Mouse (Mus musculus): ENCODE results near the gene Pinlyp. TPM values are rescaled to one million over a fixed set of nuclear protein-coding genes. Genes with fewer than 3 reads are reported as not detected.

Gene Pinlyp
- polyA plus RNA-seq, 1 experiment from 2014 or later: 0.28 TPM

DNA sequence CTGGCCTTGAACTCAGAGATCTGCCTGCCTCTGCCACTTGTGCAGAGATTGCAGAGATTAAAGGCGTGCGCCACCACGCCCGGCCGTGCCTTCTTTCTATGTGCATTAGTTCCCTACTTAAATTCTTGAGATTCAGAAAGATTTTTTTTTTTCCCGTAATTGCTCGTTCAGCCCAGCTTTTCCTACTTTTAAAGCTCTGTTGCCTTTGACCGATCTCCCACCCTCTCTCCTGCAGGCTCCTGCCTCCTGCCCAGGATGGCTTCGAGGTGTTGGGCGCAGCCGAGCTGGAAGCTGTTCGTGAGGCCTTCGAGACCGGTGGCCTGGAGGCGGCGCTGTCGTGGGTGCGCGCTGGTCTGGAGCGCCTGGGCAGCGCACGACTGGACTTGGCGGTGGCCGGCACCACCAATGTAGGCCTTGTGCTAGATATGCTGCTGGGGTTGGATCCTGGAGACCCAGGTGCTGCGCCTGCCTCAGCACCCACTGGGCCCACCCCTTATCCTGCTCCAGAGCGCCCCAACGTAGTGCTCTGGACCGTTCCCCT, 12.8 kb downstream of the Pinlyp start:
- 65% methylated on average over 28 of the region's 28 CpGs for WGBS
- Histone ChIP-seq H3K4me3 (ENCODE audit: low read depth, low read length) (no peak overlapping the region), H3K9ac (ENCODE audit: low read length) (peak overlapping the region; percentile 32; the same call in 1 of the 2 replicates), H3K27ac (ENCODE audit: low read depth, low read length) (no peak overlapping the region), H3K9me3 (replicated peaks; ENCODE audit: control insufficient read depth, low read length) (no peaks in the 10 kb centered on the region), H3K4me2 (ENCODE audit: low read length) (no peak overlapping the region), H3K27me3 (replicated peaks; ENCODE audit: control insufficient read depth, insufficient read depth, low read length) (no peaks in the 10 kb centered on the region), H3K4me1 (ENCODE audit: control insufficient read depth, insufficient read depth, low read length) (peaks cover 18% of the 10 kb centered on the region), H3K36me3 (ENCODE audit: control insufficient read depth, insufficient read depth, low read length) (peaks cover 38% of the 10 kb centered on the region)
- ATAC-seq (no peak), DNase-seq (ENCODE audit: low spot score) (no peak)

DNA sequence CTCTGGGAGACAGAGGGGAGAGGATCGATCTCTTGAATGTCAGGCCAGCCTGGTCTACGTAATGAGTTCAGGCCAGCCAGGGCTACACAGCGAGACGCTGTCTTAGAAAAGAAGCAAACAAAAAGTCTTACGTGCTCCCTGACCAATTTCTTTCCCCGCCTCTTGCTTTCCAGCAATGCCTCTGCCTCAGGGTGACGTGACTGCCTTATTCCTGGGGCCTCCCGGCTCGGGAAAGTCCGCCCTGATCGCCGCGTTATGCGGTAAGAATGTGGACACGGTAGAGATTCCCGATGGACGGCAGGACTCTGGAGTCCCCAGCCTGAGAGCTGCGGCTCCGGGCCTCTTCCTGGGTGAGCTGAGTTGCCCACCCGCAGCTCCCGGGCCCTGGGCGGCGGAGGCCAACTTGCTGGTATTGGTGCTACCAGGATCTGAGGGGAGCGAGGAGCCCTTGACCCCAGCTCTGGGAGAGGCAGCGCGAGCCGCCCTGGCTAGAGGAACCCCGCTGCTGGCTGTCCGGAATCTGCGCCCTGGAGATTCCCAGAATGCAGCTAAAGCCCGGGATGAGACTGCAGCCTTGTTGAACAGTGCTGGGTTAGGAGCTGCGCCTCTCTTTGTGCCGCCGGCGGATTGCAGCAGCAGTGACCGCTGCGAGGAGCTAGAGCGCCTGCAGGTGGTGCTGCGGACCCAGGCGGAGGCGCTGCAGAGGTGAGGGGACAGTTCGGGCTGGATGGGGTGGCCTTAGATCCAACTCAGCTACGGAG, 14.5 kb downstream of the Pinlyp start:
- Histone ChIP-seq H3K4me2 (ENCODE audit: low read length) (peak overlapping the region; percentile 92), H3K36me3 (ENCODE audit: control insufficient read depth, insufficient read depth, low read length) (peaks cover 36% of the 10 kb centered on the region), H3K9ac (ENCODE audit: low read length) (peak overlapping the region; percentile 96), H3K4me3 (ENCODE audit: low read depth, low read length) (peak overlapping the region; percentile 75), H3K9me3 (replicated peaks; ENCODE audit: control insufficient read depth, low read length) (no peaks in the 10 kb centered on the region), H3K27me3 (replicated peaks; ENCODE audit: control insufficient read depth, insufficient read depth, low read length) (no peaks in the 10 kb centered on the region), H3K4me1 (ENCODE audit: control insufficient read depth, insufficient read depth, low read length) (peaks cover 18% of the 10 kb centered on the region), H3K27ac (ENCODE audit: low read depth, low read length) (peak overlapping the region; percentile 90)
- DNase-seq (ENCODE audit: low spot score): peak; percentile 84
- WGBS: under 1% methylated on average over 43 of the region's 43 CpGs
- peak; percentile 65 for ATAC-seq

DNA sequence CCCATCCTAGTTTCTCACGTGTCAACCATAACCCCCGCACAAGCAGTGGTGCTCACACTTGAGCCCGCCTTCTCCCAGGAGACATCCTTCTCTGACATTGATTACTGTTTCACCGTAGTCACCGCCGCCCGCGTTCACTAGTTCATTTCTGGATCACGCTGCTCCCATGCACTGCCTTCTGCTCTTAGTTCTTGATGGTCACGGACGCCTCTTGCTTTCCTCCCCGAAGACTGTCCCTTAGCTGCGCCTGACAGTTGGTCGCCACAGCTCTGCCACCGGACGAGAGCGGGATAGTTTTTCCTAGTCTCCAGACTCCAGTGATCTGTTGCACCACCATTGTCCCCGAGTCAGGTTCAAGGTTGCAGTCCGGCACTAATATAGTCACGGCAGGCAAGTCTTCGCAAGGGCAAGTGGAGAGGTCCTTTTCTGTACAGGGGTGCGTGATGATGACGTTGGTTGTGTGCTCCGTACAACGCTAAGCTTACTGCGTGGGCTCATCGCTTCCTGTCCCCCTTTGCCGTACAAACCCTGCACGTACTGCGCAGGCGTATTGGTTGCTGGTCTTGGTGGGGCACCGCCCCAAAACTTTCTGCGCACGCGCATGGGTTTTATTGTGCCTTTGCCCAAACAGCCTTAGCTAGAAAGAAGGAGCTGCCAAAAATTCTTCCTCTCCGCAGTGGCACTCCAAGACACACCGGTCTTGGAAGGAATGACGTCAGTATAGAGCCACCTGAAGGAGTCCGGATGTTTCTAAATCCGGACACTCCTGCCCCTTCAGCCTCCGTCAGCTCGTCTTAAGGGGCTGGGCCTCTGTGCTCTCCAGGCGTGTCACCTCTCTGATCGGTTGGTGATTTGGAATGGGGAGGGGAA, 15.6 kb downstream of the Pinlyp start, which contains the start of gene Irgq:
Gene Irgq, plus strand, starts transcription at position 628 of the 870 bp plus-strand sequence.
- Histone ChIP-seq H3K4me3 (ENCODE audit: low read depth, low read length) (peak within 1 kb of the TSS; percentile 75), H3K36me3 (ENCODE audit: control insufficient read depth, insufficient read depth, low read length) (peaks cover 25% of the 10 kb centered on the region), H3K27me3 (replicated peaks; ENCODE audit: control insufficient read depth, insufficient read depth, low read length) (no peaks in the 10 kb centered on the region), H3K9ac (ENCODE audit: low read length) (peak within 1 kb of the TSS; percentile 96), H3K4me1 (ENCODE audit: control insufficient read depth, insufficient read depth, low read length) (peaks cover 18% of the 10 kb centered on the region), H3K9me3 (replicated peaks; ENCODE audit: control insufficient read depth, low read length) (no peaks in the 10 kb centered on the region), H3K4me2 (ENCODE audit: low read length) (peak within 1 kb of the TSS; percentile 92), H3K27ac (ENCODE audit: low read depth, low read length) (peak within 1 kb of the TSS; percentile 90)
- peak; percentile 96 for ATAC-seq
- WGBS: under 1% methylated on average over 44 of the region's 44 CpGs
- DNase-seq (ENCODE audit: low spot score): peak; percentile 100

DNA sequence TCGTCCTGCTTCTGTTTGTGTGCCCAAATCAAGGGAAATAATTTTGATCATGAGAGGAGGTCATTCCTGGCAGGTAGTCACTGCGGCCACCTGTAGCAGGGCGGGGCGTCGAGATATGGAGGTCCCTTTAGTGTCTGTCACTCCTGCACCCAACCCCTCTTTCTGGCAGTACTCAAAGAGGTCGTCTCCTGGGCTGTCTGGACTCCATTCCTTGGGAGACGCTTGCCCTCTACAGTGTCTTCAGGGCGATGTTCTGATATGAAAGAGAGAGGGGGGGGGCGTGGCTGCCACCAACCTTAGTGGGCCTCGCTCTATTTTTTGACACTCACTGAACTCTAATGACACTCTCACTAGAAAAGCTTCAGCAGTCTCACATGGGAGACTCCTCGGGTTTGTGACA, 16.3 kb downstream of the Pinlyp start:
- no peak; the same call in 1 of the 2 replicates for ATAC-seq
- Histone ChIP-seq H3K4me2 (ENCODE audit: low read length) (peak overlapping the region; percentile 92), H3K4me3 (ENCODE audit: low read depth, low read length) (peak overlapping the region; percentile 75), H3K4me1 (ENCODE audit: control insufficient read depth, insufficient read depth, low read length) (peaks cover 18% of the 10 kb centered on the region), H3K36me3 (ENCODE audit: control insufficient read depth, insufficient read depth, low read length) (peaks cover 17% of the 10 kb centered on the region), H3K27ac (ENCODE audit: low read depth, low read length) (peak overlapping the region; percentile 79), H3K27me3 (replicated peaks; ENCODE audit: control insufficient read depth, insufficient read depth, low read length) (no peaks in the 10 kb centered on the region), H3K9me3 (replicated peaks; ENCODE audit: control insufficient read depth, low read length) (no peaks in the 10 kb centered on the region), H3K9ac (ENCODE audit: low read length) (peak overlapping the region; percentile 71)
- no peak for DNase-seq (ENCODE audit: low spot score)
- WGBS: 54% methylated on average over 11 of the region's 11 CpGs

DNA sequence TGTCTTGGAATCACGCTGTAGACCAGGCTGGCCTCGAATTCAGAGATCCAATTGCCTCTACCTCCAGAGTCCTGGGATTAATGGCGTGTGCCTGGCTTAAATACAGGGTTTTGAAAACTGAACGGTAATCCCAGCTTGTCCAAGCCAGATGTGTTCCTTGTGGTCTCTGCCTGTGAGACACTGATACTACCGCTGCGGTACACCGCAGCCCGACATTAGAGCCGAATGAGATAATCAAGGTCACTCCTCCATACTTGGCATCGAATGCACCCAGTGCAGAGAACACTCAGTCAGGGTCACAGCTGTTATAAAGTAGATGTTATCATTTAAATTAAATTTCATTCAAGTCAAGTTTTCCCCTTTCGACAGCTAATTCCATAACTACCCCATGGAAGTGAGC, 17.1 kb downstream of the Pinlyp start:
- no peak for DNase-seq (ENCODE audit: low spot score)
- H3K36me3 ChIP-seq (ENCODE audit: control insufficient read depth, insufficient read depth, low read length): peaks cover 10% of the 10 kb centered on the region
- no peaks in the 10 kb centered on the region for H3K9me3 ChIP-seq (replicated peaks; ENCODE audit: control insufficient read depth, low read length)
- H3K4me2 ChIP-seq (ENCODE audit: low read length): no peak overlapping the region
- no peak for ATAC-seq
- no peak overlapping the region for H3K27ac ChIP-seq (ENCODE audit: low read depth, low read length)
- H3K27me3 ChIP-seq (replicated peaks; ENCODE audit: control insufficient read depth, insufficient read depth, low read length): no peaks in the 10 kb centered on the region
- 95% methylated on average over 11 of the region's 11 CpGs for WGBS
- no peak overlapping the region for H3K4me3 ChIP-seq (ENCODE audit: low read depth, low read length)
- no peak overlapping the region for H3K9ac ChIP-seq (ENCODE audit: low read length)
- peaks cover 15% of the 10 kb centered on the region for H3K4me1 ChIP-seq (ENCODE audit: control insufficient read depth, insufficient read depth, low read length)

DNA sequence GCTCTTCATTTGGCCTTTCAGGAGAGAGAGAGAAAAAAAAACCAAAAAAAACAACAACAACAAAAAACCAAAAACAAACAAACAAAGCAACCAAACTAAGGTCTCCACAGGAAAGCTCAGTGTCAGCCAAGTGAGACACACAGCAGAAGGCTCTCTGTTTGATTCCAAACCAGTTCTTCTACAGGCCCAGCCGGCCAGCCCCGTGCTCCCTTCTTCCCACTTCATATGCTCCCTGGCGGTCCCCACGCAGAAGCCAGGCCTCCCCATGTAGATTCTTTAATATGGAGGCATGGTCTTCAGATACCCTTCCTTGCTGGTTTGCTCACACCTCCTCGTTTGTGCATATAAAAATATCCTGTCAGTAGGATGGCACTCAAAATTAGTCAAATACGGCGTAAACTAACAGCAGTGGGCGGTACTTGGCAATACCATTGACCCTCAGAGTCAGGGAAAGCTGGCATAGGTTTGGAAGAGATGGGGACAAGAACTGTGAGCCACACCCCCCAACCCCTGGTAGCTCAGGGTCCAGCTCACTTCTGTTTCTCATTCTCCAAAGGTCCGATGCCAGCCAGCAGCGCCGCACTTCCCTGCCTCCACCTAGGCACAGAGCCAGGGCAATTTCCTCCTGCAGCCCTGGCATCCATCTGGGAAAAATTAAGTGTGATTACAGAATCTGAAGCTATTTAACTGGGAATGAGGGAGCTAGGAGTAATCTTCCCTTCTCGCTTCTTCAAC, 20.1 kb downstream of the Pinlyp start:
- Histone ChIP-seq H3K9ac (ENCODE audit: low read length) (no peak overlapping the region), H3K4me3 (ENCODE audit: low read depth, low read length) (no peak overlapping the region), H3K4me1 (ENCODE audit: control insufficient read depth, insufficient read depth, low read length) (peaks cover 5% of the 10 kb centered on the region), H3K9me3 (replicated peaks; ENCODE audit: control insufficient read depth, low read length) (no peaks in the 10 kb centered on the region), H3K4me2 (ENCODE audit: low read length) (no peak overlapping the region), H3K27ac (ENCODE audit: low read depth, low read length) (no peak overlapping the region), H3K36me3 (ENCODE audit: control insufficient read depth, insufficient read depth, low read length) (0 out of 2 replicates have a peak, but pooled peaks cover 2% of the 10 kb centered on the region), H3K27me3 (replicated peaks; ENCODE audit: control insufficient read depth, insufficient read depth, low read length) (no peaks in the 10 kb centered on the region)
- ATAC-seq (no peak), DNase-seq (ENCODE audit: low spot score) (peak; percentile 33)
- WGBS: 83% methylated on average over 12 of the region's 12 CpGs

DNA sequence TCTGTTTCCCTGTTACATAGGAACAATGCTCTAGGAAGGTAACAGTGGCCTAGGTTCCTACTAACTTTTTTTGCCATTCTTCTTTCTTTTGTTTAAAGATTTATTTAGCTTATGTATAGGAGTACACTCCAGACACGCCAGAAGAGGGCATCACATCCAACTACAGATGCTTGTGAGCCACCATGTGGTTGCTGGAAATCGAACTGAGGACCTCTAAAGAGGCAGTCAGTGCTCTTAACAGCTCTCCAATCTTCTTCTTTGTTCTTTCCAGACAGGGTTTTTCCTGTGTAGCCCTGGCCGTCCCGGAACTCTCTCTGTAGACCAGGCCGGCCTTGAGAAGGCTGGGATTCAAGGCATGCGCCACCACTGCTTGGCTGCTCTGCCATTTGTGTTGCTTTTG, 20.9 kb downstream of the Pinlyp start:
- H3K27me3 ChIP-seq (replicated peaks; ENCODE audit: control insufficient read depth, insufficient read depth, low read length): no peaks in the 10 kb centered on the region
- peaks cover 5% of the 10 kb centered on the region for H3K4me1 ChIP-seq (ENCODE audit: control insufficient read depth, insufficient read depth, low read length)
- 0 out of 2 replicates have a peak, but pooled peaks cover 2% of the 10 kb centered on the region for H3K36me3 ChIP-seq (ENCODE audit: control insufficient read depth, insufficient read depth, low read length)
- DNase-seq (ENCODE audit: low spot score) (no peak), ATAC-seq (no peak)
- 87% methylated on average over 6 of the region's 6 CpGs for whole genome bisulfite sequencing
- no peak overlapping the region for H3K9ac ChIP-seq (ENCODE audit: low read length)
- H3K9me3 ChIP-seq (replicated peaks; ENCODE audit: control insufficient read depth, low read length): no peaks in the 10 kb centered on the region
- H3K4me2 ChIP-seq (ENCODE audit: low read length): no peak overlapping the region
- no peak overlapping the region for H3K4me3 ChIP-seq (ENCODE audit: low read depth, low read length)
- no peak overlapping the region for H3K27ac ChIP-seq (ENCODE audit: low read depth, low read length)

DNA sequence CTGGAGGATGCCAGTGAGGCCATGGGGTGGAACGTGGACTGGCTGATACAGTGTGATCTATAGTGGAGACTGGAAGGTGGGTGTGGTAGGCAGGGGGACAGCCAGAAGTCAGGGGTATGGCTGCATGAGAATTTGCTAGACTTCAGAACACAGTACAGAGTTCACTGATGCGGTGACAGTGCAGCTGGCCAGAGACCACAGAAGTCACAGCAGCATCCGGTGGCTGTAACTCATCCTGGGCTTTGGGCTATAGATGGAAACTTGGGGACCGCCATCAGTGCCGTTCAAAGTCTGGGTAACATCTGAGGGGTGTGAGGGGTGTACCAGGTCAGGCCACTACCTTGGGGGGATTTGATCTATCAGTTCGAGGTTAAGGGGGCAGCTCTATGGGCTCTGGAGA, 22.2 kb downstream of the Pinlyp start:
- Histone ChIP-seq H3K36me3 (ENCODE audit: control insufficient read depth, insufficient read depth, low read length) (0 out of 2 replicates have a peak, but pooled peaks cover 3% of the 10 kb centered on the region), H3K4me1 (ENCODE audit: control insufficient read depth, insufficient read depth, low read length) (no peaks in the 10 kb centered on the region), H3K27ac (ENCODE audit: low read depth, low read length) (no peak overlapping the region), H3K9ac (ENCODE audit: low read length) (no peak overlapping the region), H3K27me3 (replicated peaks; ENCODE audit: control insufficient read depth, insufficient read depth, low read length) (no peaks in the 10 kb centered on the region), H3K9me3 (replicated peaks; ENCODE audit: control insufficient read depth, low read length) (no peaks in the 10 kb centered on the region), H3K4me3 (ENCODE audit: low read depth, low read length) (no peak overlapping the region), H3K4me2 (ENCODE audit: low read length) (no peak overlapping the region)
- ATAC-seq (no peak), DNase-seq (ENCODE audit: low spot score) (no peak)
- 87% methylated on average over 6 of the region's 6 CpGs for WGBS

All from forebrain, embryonic 14.5 days (tissue).